Mouse (Mus musculus) limb, embryonic 13.5 days (tissue): ENCODE data around the gene Zfp87. TPM values are rescaled to one million over a fixed set of nuclear protein-coding genes. Genes with fewer than 3 reads are reported as not detected.

Experiments used
- ATAC-seq: fragments of 200-750 bp; cut with Nextera tagmentation; 2 replicates; pipeline ENCODE4 v1.8.0; 2017; ENCODE audit warnings: low read depth, moderate number of reproducible peaks, moderate TSS enrichment; ENCODE audit not compliant: low FRiP score
- H3K27ac ChIP-seq: fragments of 300-500 bp; sonication (generic); 2 replicates; pipeline ENCODE4 v1.5.1; 2015; ENCODE audit warnings: inconsistent platforms, mild to moderate bottlenecking, moderate library complexity
- H3K27me3 ChIP-seq: fragments of 300-500 bp; sonication (generic); 2 replicates; pipeline ENCODE4 v1.6.1; 2015; ENCODE audit warnings: mild to moderate bottlenecking, inconsistent platforms
- H3K36me3 ChIP-seq: fragments of 300-500 bp; sonication (generic); 2 replicates; pipeline ENCODE4 v1.6.1; 2015; ENCODE audit warnings: inconsistent platforms, mild to moderate bottlenecking, moderate library complexity
- H3K4me1 ChIP-seq: fragments of 300-500 bp; sonication (generic); 2 replicates; pipeline ENCODE4 v1.6.1; 2015; ENCODE audit warnings: inconsistent platforms
- H3K4me2 ChIP-seq: fragments of 300-500 bp; sonication (generic); replicated peaks from 2 replicates; pipeline ENCODE4 v1.6.1; 2015; ENCODE audit warnings: inconsistent platforms, mild to moderate bottlenecking, moderate library complexity
- H3K4me3 ChIP-seq: fragments of 300-500 bp; sonication (generic); 2 replicates; pipeline ENCODE4 v1.5.1; 2015; ENCODE audit warnings: moderate library complexity, mild to moderate bottlenecking, inconsistent platforms
- H3K9ac ChIP-seq: fragments of 300-500 bp; sonication (generic); 2 replicates; pipeline ENCODE4 v1.6.1; 2015; ENCODE audit warnings: mild to moderate bottlenecking, inconsistent platforms
- H3K9me3 ChIP-seq: fragments of 300-500 bp; sonication (generic); 2 replicates; pipeline ENCODE4 v1.6.1; 2016; ENCODE audit warnings: inconsistent platforms
- WGBS: fragments of 180-500 bp; shearing (Covaris S2); methylation state at CpG from one replicate; pipeline ENCODE4 v1.1.7; 2015; 5-methylcytosine and 5-hydroxymethylcytosine counted together
- polyA plus RNA-seq: library from polyadenylated mRNA; unstranded; fragments of >200 nt; fragmentation: Nextera tagmentation; extraction: Ambion mirVana; gene quantifications from 2 replicates; pipeline ENCODE4 v1.2.1, GENCODE M21; 2015

Gene Zfp87
- polyA plus RNA-seq, result 25.4 and 26.5 TPM in 2 replicates

GRCm38 (mm10) chr13:67525753-67526410 lies at the start of gene Zfp87, which contains the start of gene Gm26965:
Gene Zfp87 (minus strand): TSS chr13:67526177.
Gene Gm26965 (minus strand): TSS chr13:67526151.
- H3K36me3 ChIP-seq, result peaks cover 3% of the 10 kb centered on the region; the same call in 1 of the 2 replicates
- no peaks in the 10 kb centered on the region for H3K27me3 ChIP-seq
- peak within 1 kb of the TSS; percentile 81 for H3K27ac ChIP-seq
- WGBS, result under 1% methylated on average over 27 of the region's 27 CpGs
- peak; percentile 99 for ATAC-seq
- H3K4me2 ChIP-seq, result peak within 1 kb of the TSS; percentile 91
- peak within 1 kb of the TSS; percentile 83 for H3K4me3 ChIP-seq
- H3K9me3 ChIP-seq, result no peaks in the 10 kb centered on the region
- peaks cover 9% of the 10 kb centered on the region for H3K4me1 ChIP-seq
- H3K9ac ChIP-seq, result peak within 1 kb of the TSS; percentile 85

GRCm38 (mm10) chr13:67572591-67573189 lies 46.7 kb upstream of the Zfp87 start:
- no peaks in the 10 kb centered on the region for H3K27me3 ChIP-seq
- no peak overlapping the region for H3K27ac ChIP-seq
- WGBS, result 77% methylated on average over 5 of the region's 5 CpGs
- H3K4me1 ChIP-seq, result no peaks in the 10 kb centered on the region
- no peaks in the 10 kb centered on the region for H3K9me3 ChIP-seq
- no peaks in the 10 kb centered on the region for H3K36me3 ChIP-seq
- H3K4me3 ChIP-seq, result no peak overlapping the region
- no peak overlapping the region for H3K4me2 ChIP-seq
- H3K9ac ChIP-seq, result no peak overlapping the region
- no peak for ATAC-seq

- H3K4me2 ChIP-seq, result peak within 1 kb of the TSS; percentile 83
- H3K4me1 ChIP-seq, result peaks cover 11% of the 10 kb centered on the region
- H3K27ac ChIP-seq, result peak within 1 kb of the TSS; percentile 90
- 80% methylated on average over 4 of the region's 4 CpGs for WGBS
- peak within 1 kb of the TSS; percentile 86 for H3K9ac ChIP-seq
- H3K36me3 ChIP-seq, result no peaks in the 10 kb centered on the region
- ATAC-seq, result no peak
- H3K27me3 ChIP-seq, result no peaks in the 10 kb centered on the region
- H3K9me3 ChIP-seq, result no peaks in the 10 kb centered on the region
- peak within 1 kb of the TSS; percentile 77 for H3K4me3 ChIP-seq
These were observed 27.8 kb upstream of the Zfp87 start, which contains the start of gene Zfp748 for GRCm38 (mm10) chr13:67553730-67554129. Gene Zfp748 (minus strand): TSS chr13:67553830.

- H3K4me3 ChIP-seq, result peak overlapping the region; percentile 77
- ATAC-seq, result peak; percentile 98
- H3K36me3 ChIP-seq, result no peaks in the 10 kb centered on the region
- H3K9me3 ChIP-seq, result no peaks in the 10 kb centered on the region
- no peaks in the 10 kb centered on the region for H3K27me3 ChIP-seq
- WGBS, result under 1% methylated on average over 44 of the region's 44 CpGs
- H3K4me1 ChIP-seq, result peaks cover 11% of the 10 kb centered on the region
- peak overlapping the region; percentile 83 for H3K4me2 ChIP-seq
- H3K27ac ChIP-seq, result peak overlapping the region; percentile 90
- peak overlapping the region; percentile 86 for H3K9ac ChIP-seq
These were observed 26.7 kb upstream of the Zfp87 start for GRCm38 (mm10) chr13:67552505-67553346.

GRCm38 (mm10) chr13:67545941-67546340 lies 20.0 kb upstream of the Zfp87 start:
- Histone ChIP-seq H3K9me3 (peaks cover 10% of the 10 kb centered on the region; the same call in 1 of the 2 replicates), H3K27me3 (no peaks in the 10 kb centered on the region), H3K4me2 (no peak overlapping the region), H3K27ac (no peak overlapping the region), H3K4me3 (no peak overlapping the region), H3K9ac (no peak overlapping the region), H3K4me1 (no peaks in the 10 kb centered on the region), H3K36me3 (peaks cover 49% of the 10 kb centered on the region)
- WGBS, result 100% methylated on average over 1 of the region's 1 CpGs
- no peak for ATAC-seq

- no peaks in the 10 kb centered on the region for H3K36me3 ChIP-seq
- no peak for ATAC-seq
- H3K27me3 ChIP-seq, result no peaks in the 10 kb centered on the region
- 0 out of 2 replicates have a peak, but pooled peaks cover 2% of the 10 kb centered on the region for H3K9me3 ChIP-seq
- WGBS, result 68% methylated on average over 3 of the region's 3 CpGs
- H3K4me3 ChIP-seq, result no peak overlapping the region
- H3K9ac ChIP-seq, result no peak overlapping the region
- no peak overlapping the region for H3K4me2 ChIP-seq
- no peak overlapping the region for H3K27ac ChIP-seq
- peaks cover 9% of the 10 kb centered on the region for H3K4me1 ChIP-seq
These were observed 1.2 kb upstream of the Zfp87 start for GRCm38 (mm10) chr13:67527049-67527730.

- peaks cover 6% of the 10 kb centered on the region for H3K4me1 ChIP-seq
- no peak overlapping the region for H3K27ac ChIP-seq
- H3K27me3 ChIP-seq, result no peaks in the 10 kb centered on the region
- peak overlapping the region; percentile 78; the same call in 1 of the 2 replicates for H3K4me2 ChIP-seq
- peaks cover 10% of the 10 kb centered on the region for H3K36me3 ChIP-seq
- 79% methylated on average over 1 of the region's 1 CpGs for WGBS
- H3K4me3 ChIP-seq, result no peak overlapping the region
- no peaks in the 10 kb centered on the region for H3K9me3 ChIP-seq
- no peak overlapping the region for H3K9ac ChIP-seq
- peak; percentile 6; the same call in 1 of the 2 replicates for ATAC-seq
These were observed 25.1 kb downstream of the Zfp87 start for GRCm38 (mm10) chr13:67500908-67501307.

GRCm38 (mm10) chr13:67500084-67500719 lies 25.8 kb downstream of the Zfp87 start, which contains the start of gene Zfp58:
Gene Zfp58 (minus strand): TSS chr13:67500555.
- Histone ChIP-seq H3K4me2 (peak within 1 kb of the TSS; percentile 78), H3K4me3 (peak within 1 kb of the TSS; percentile 74), H3K4me1 (peaks cover 6% of the 10 kb centered on the region), H3K27ac (peak within 1 kb of the TSS; percentile 48; the same call in 1 of the 2 replicates), H3K9me3 (peaks cover under 1% of the 10 kb centered on the region; the same call in 1 of the 2 replicates), H3K27me3 (no peaks in the 10 kb centered on the region), H3K9ac (peak within 1 kb of the TSS; percentile 83), H3K36me3 (peaks cover 16% of the 10 kb centered on the region)
- ATAC-seq, result peak; percentile 96
- under 1% methylated on average over 22 of the region's 22 CpGs for WGBS

- H3K27ac ChIP-seq, result no peak overlapping the region
- H3K4me3 ChIP-seq, result no peak overlapping the region
- peaks cover 60% of the 10 kb centered on the region for H3K36me3 ChIP-seq
- H3K9me3 ChIP-seq, result peaks cover 19% of the 10 kb centered on the region
- H3K9ac ChIP-seq, result no peak overlapping the region
- no peak overlapping the region for H3K4me2 ChIP-seq
- WGBS, result 95% methylated on average over 1 of the region's 1 CpGs
- no peak for ATAC-seq
- no peaks in the 10 kb centered on the region for H3K27me3 ChIP-seq
- peaks cover 6% of the 10 kb centered on the region for H3K4me1 ChIP-seq
These were observed 30.3 kb downstream of the Zfp87 start for GRCm38 (mm10) chr13:67495631-67496030.

- Histone ChIP-seq H3K4me1 (peaks cover 6% of the 10 kb centered on the region), H3K27ac (peak overlapping the region; percentile 28; the same call in 1 of the 2 replicates), H3K36me3 (peaks cover 29% of the 10 kb centered on the region), H3K27me3 (no peaks in the 10 kb centered on the region), H3K4me2 (peak overlapping the region; percentile 64), H3K9me3 (peaks cover 6% of the 10 kb centered on the region; the same call in 1 of the 2 replicates), H3K4me3 (peak overlapping the region; percentile 65), H3K9ac (peak overlapping the region; percentile 72)
- ATAC-seq, result peak; percentile 62
- 45% methylated on average over 8 of the region's 8 CpGs for WGBS
These were observed 41.6 kb downstream of the Zfp87 start for GRCm38 (mm10) chr13:67484424-67484811.
